Mouse (Mus musculus): ENCODE measurements around the gene Gstp1. TPM values are rescaled to one million over a fixed set of nuclear protein-coding genes. Genes with fewer than 3 reads are reported as not detected.

The Gstp1 gene
- polyA plus RNA-seq, 1 experiment from 2014 or later: 609 TPM

- H3K36me3 ChIP-seq: no peaks in the 10 kb centered on the region
- H3K9ac ChIP-seq: no peak overlapping the region
- WGBS: 76% methylated on average over 8 of the region's 8 CpGs
- no peak for ATAC-seq (ENCODE audit: insufficient number of reproducible peaks, insufficient read depth, low FRiP score, low TSS enrichment, low read depth)
- no peak overlapping the region for H3K4me3 ChIP-seq
- no peaks in the 10 kb centered on the region for H3K27me3 ChIP-seq
- peaks cover 22% of the 10 kb centered on the region for H3K4me1 ChIP-seq
- H3K9me3 ChIP-seq: no peaks in the 10 kb centered on the region
- no peak overlapping the region for H3K4me2 ChIP-seq
- H3K27ac ChIP-seq: no peak overlapping the region
These were observed 39.5 kb downstream of the Gstp1 start for GRCm38 (mm10) chr19:3998335-3998734.

- H3K27ac ChIP-seq: no peak overlapping the region
- WGBS: 61% methylated on average over 8 of the region's 8 CpGs
- H3K4me1 ChIP-seq: peaks cover 22% of the 10 kb centered on the region
- no peak overlapping the region for H3K4me2 ChIP-seq
- H3K27me3 ChIP-seq: no peaks in the 10 kb centered on the region
- H3K9me3 ChIP-seq: no peaks in the 10 kb centered on the region
- ATAC-seq (ENCODE audit: insufficient number of reproducible peaks, insufficient read depth, low FRiP score, low TSS enrichment, low read depth): no peak
- H3K4me3 ChIP-seq: no peak overlapping the region
- H3K36me3 ChIP-seq: no peaks in the 10 kb centered on the region
- H3K9ac ChIP-seq: no peak overlapping the region
These were observed 40.6 kb downstream of the Gstp1 start for GRCm38 (mm10) chr19:3997231-3997630.

- Histone ChIP-seq H3K4me2 (no peak overlapping the region), H3K4me1 (peaks cover 20% of the 10 kb centered on the region), H3K4me3 (no peak overlapping the region), H3K27ac (no peak overlapping the region), H3K9ac (no peak overlapping the region), H3K9me3 (no peaks in the 10 kb centered on the region), H3K27me3 (no peaks in the 10 kb centered on the region), H3K36me3 (no peaks in the 10 kb centered on the region)
- 84% methylated on average over 8 of the region's 8 CpGs for WGBS
- ATAC-seq (ENCODE audit: insufficient number of reproducible peaks, insufficient read depth, low FRiP score, low TSS enrichment, low read depth): no peak
These were observed 41.0 kb downstream of the Gstp1 start for GRCm38 (mm10) chr19:3996747-3997146.

- H3K27me3 ChIP-seq: no peaks in the 10 kb centered on the region
- H3K9me3 ChIP-seq: no peaks in the 10 kb centered on the region
- ATAC-seq (ENCODE audit: insufficient number of reproducible peaks, insufficient read depth, low FRiP score, low TSS enrichment, low read depth): no peak
- H3K9ac ChIP-seq: no peak overlapping the region
- no peaks in the 10 kb centered on the region for H3K36me3 ChIP-seq
- H3K4me3 ChIP-seq: no peak overlapping the region
- WGBS: 55% methylated on average over 7 of the region's 7 CpGs
- H3K4me1 ChIP-seq: peaks cover 14% of the 10 kb centered on the region
- H3K27ac ChIP-seq: no peak overlapping the region
- H3K4me2 ChIP-seq: no peak overlapping the region
These were observed 41.7 kb downstream of the Gstp1 start for GRCm38 (mm10) chr19:3996106-3996505.

- Histone ChIP-seq H3K4me1 (peaks cover 10% of the 10 kb centered on the region), H3K4me3 (no peak overlapping the region), H3K9ac (no peak overlapping the region), H3K27ac (no peak overlapping the region), H3K4me2 (no peak overlapping the region), H3K27me3 (no peaks in the 10 kb centered on the region), H3K36me3 (no peaks in the 10 kb centered on the region), H3K9me3 (no peaks in the 10 kb centered on the region)
- ATAC-seq (ENCODE audit: insufficient number of reproducible peaks, insufficient read depth, low FRiP score, low TSS enrichment, low read depth): no peak
- 81% methylated on average over 3 of the region's 3 CpGs for WGBS
These were observed 42.3 kb downstream of the Gstp1 start for GRCm38 (mm10) chr19:3995505-3995904.

- no peaks in the 10 kb centered on the region for H3K36me3 ChIP-seq
- no peaks in the 10 kb centered on the region for H3K27me3 ChIP-seq
- no peaks in the 10 kb centered on the region for H3K9me3 ChIP-seq
- 70% methylated on average over 6 of the region's 6 CpGs for WGBS
- H3K4me3 ChIP-seq: no peak overlapping the region
- no peak overlapping the region for H3K27ac ChIP-seq
- ATAC-seq (ENCODE audit: insufficient number of reproducible peaks, insufficient read depth, low FRiP score, low TSS enrichment, low read depth): no peak
- no peak overlapping the region for H3K9ac ChIP-seq
- no peak overlapping the region for H3K4me2 ChIP-seq
- H3K4me1 ChIP-seq: peaks cover 10% of the 10 kb centered on the region
These were observed 42.9 kb downstream of the Gstp1 start for GRCm38 (mm10) chr19:3994932-3995331.

GRCm38 (mm10) chr19:3992416-3992815 lies 45.4 kb downstream of the Gstp1 start, which contains the start of gene Tbx10:
Gene Tbx10 (plus strand): TSS chr19:3992752.
- Histone ChIP-seq H3K4me3 (no peak within 1 kb of the TSS), H3K36me3 (no peaks in the 10 kb centered on the region), H3K27ac (no peak within 1 kb of the TSS), H3K9ac (no peak within 1 kb of the TSS), H3K4me2 (no peak within 1 kb of the TSS), H3K9me3 (no peaks in the 10 kb centered on the region; the same call in 1 of the 2 replicates), H3K4me1 (0 out of 2 replicates have a peak, but pooled peaks cover 3% of the 10 kb centered on the region), H3K27me3 (no peaks in the 10 kb centered on the region)
- WGBS: 54% methylated on average over 5 of the region's 5 CpGs
- no peak for ATAC-seq (ENCODE audit: insufficient number of reproducible peaks, insufficient read depth, low FRiP score, low TSS enrichment, low read depth)

- no peaks in the 10 kb centered on the region; the same call in 1 of the 2 replicates for H3K9me3 ChIP-seq
- no peak overlapping the region for H3K9ac ChIP-seq
- H3K4me3 ChIP-seq: no peak overlapping the region
- no peaks in the 10 kb centered on the region for H3K27me3 ChIP-seq
- ATAC-seq (ENCODE audit: insufficient number of reproducible peaks, insufficient read depth, low FRiP score, low TSS enrichment, low read depth): no peak
- no peaks in the 10 kb centered on the region for H3K36me3 ChIP-seq
- 83% methylated on average over 3 of the region's 3 CpGs for WGBS
- peaks cover 4% of the 10 kb centered on the region; the same call in 1 of the 2 replicates for H3K4me1 ChIP-seq
- no peak overlapping the region for H3K4me2 ChIP-seq
- no peak overlapping the region for H3K27ac ChIP-seq
These were observed 45.8 kb downstream of the Gstp1 start for GRCm38 (mm10) chr19:3991966-3992365.

GRCm38 (mm10) chr19:3991562-3991961 lies 46.2 kb downstream of the Gstp1 start:
- Histone ChIP-seq H3K27me3 (no peaks in the 10 kb centered on the region), H3K9ac (no peak overlapping the region), H3K4me3 (no peak overlapping the region), H3K9me3 (no peaks in the 10 kb centered on the region; the same call in 1 of the 2 replicates), H3K36me3 (no peaks in the 10 kb centered on the region), H3K4me2 (no peak overlapping the region), H3K27ac (no peak overlapping the region), H3K4me1 (peaks cover 8% of the 10 kb centered on the region)
- ATAC-seq (ENCODE audit: insufficient number of reproducible peaks, insufficient read depth, low FRiP score, low TSS enrichment, low read depth): no peak
- 95% methylated on average over 3 of the region's 3 CpGs for WGBS

GRCm38 (mm10) chr19:3990804-3991203 lies 47.0 kb downstream of the Gstp1 start:
- ATAC-seq (ENCODE audit: insufficient number of reproducible peaks, insufficient read depth, low FRiP score, low TSS enrichment, low read depth): no peak
- Histone ChIP-seq H3K4me1 (peaks cover 12% of the 10 kb centered on the region), H3K4me3 (no peak overlapping the region), H3K27ac (no peak overlapping the region), H3K36me3 (no peaks in the 10 kb centered on the region), H3K9me3 (no peaks in the 10 kb centered on the region; the same call in 1 of the 2 replicates), H3K4me2 (no peak overlapping the region), H3K9ac (peak overlapping the region; percentile 27; the same call in 1 of the 2 replicates), H3K27me3 (no peaks in the 10 kb centered on the region)
- WGBS: 62% methylated on average over 6 of the region's 6 CpGs

GRCm38 (mm10) chr19:3988750-3989149 lies 49.0 kb downstream of the Gstp1 start:
- Histone ChIP-seq H3K4me3 (no peak overlapping the region), H3K9me3 (no peaks in the 10 kb centered on the region; the same call in 1 of the 2 replicates), H3K4me1 (peaks cover 14% of the 10 kb centered on the region), H3K27ac (no peak overlapping the region), H3K27me3 (no peaks in the 10 kb centered on the region), H3K9ac (no peak overlapping the region), H3K4me2 (no peak overlapping the region), H3K36me3 (no peaks in the 10 kb centered on the region)
- 85% methylated on average over 4 of the region's 4 CpGs for WGBS
- no peak for ATAC-seq (ENCODE audit: insufficient number of reproducible peaks, insufficient read depth, low FRiP score, low TSS enrichment, low read depth)

GRCm38 (mm10) chr19:3988066-3988465 lies 49.7 kb downstream of the Gstp1 start:
- Histone ChIP-seq H3K27ac (no peak overlapping the region), H3K4me2 (no peak overlapping the region), H3K9ac (no peak overlapping the region), H3K27me3 (no peaks in the 10 kb centered on the region), H3K4me3 (no peak overlapping the region), H3K36me3 (no peaks in the 10 kb centered on the region), H3K4me1 (peaks cover 19% of the 10 kb centered on the region), H3K9me3 (no peaks in the 10 kb centered on the region; the same call in 1 of the 2 replicates)
- 88% methylated on average over 14 of the region's 14 CpGs for WGBS
- no peak for ATAC-seq (ENCODE audit: insufficient number of reproducible peaks, insufficient read depth, low FRiP score, low TSS enrichment, low read depth)
